9 mouse cellular contexts compared by ENCODE assay signal in genomic region chr8:46936039-46936438, GRCm38 (mm10). TPM values are rescaled to one million over a fixed set of nuclear protein-coding genes. Genes with fewer than 3 reads are reported as not detected.
DNase-seq lines count a peak whose midpoint lies in the region; ATAC-seq and TF ChIP-seq lines count a peak whose summit lies in the region.
"Had no signal": no experiment of that assay in that cellular context is flagged by ENCODE, and none has a peak within 500 bp of the region (broad histone marks: within the 10 kb centered on the region; RNA-seq: fewer than 3 reads in every experiment).

No protein-coding gene starts in this region.

- TF ChIP-seq CTCF in thymus, adult 2 months (IDR thresholded peaks at IDR 0.05; ENCODE audit: borderline replicate concordance, control insufficient read depth, extremely low read depth, insufficient read depth, low read length, poor library complexity) = no peak

- 30% methylated on average over 8 of the region's 8 CpGs for WGBS in kidney, embryonic 14.5 days
- 15% methylated on average over 8 of the region's 8 CpGs for WGBS in embryonic facial prominence, embryonic 15.5 days
- WGBS in thymus, adult 2 months = 82% methylated on average over 8 of the region's 8 CpGs

- no peaks in the 10 kb centered on the region for H3K4me1 ChIP-seq in kidney, embryonic 14.5 days (ENCODE audit: control insufficient read depth, insufficient read depth, low read length)
- H3K4me1 ChIP-seq in embryonic facial prominence, embryonic 15.5 days = no peaks in the 10 kb centered on the region; the same call in 1 of the 2 replicates
- peaks cover 3% of the 10 kb centered on the region; the same call in 1 of the 2 replicates for H3K4me1 ChIP-seq in thymus, adult 2 months (replicated peaks; ENCODE audit: control insufficient read depth, insufficient read depth, low read length)

- no peak overlapping the region for H3K4me3 ChIP-seq in kidney, embryonic 14.5 days (ENCODE audit: low read length)
- peak overlapping the region; percentile 18; the same call in 1 of the 2 replicates for H3K4me3 ChIP-seq in embryonic facial prominence, embryonic 15.5 days (replicated peaks)
- no peak overlapping the region for H3K4me3 ChIP-seq in thymus, adult 2 months (ENCODE audit: control insufficient read depth, insufficient read depth, low read length)

- H3K9ac ChIP-seq in kidney, embryonic 14.5 days (ENCODE audit: low read depth, low read length) = peak overlapping the region; percentile 29; the same call in 1 of the 2 replicates
- H3K9ac ChIP-seq in embryonic facial prominence, embryonic 15.5 days = no peak overlapping the region

- TF ChIP-seq POLR2A in thymus, adult 2 months (IDR thresholded peaks at IDR 0.05; ENCODE audit: control insufficient read depth, extremely low read depth, insufficient read depth, low read length, poor library complexity) = no peak

- ATAC-seq in kidney, embryonic 14.5 days (ENCODE audit: low FRiP score, low TSS enrichment) = 0 out of 2 replicates have a peak, but pooled peaks have one; percentile 16
- ATAC-seq in embryonic facial prominence, embryonic 15.5 days (ENCODE audit: insufficient number of reproducible peaks, low FRiP score, low TSS enrichment, low read depth) = no peak
- ATAC-seq in megakaryocyte, adult 5-6 weeks (ENCODE audit: poor library complexity, severe bottlenecking) = no peak

- no peak overlapping the region for H3K4me2 ChIP-seq in kidney, embryonic 14.5 days (replicated peaks; ENCODE audit: low read depth, low read length)
- H3K4me2 ChIP-seq in embryonic facial prominence, embryonic 15.5 days (replicated peaks) = peak overlapping the region; percentile 37

- no peaks in the 10 kb centered on the region for H3K27me3 ChIP-seq in kidney, embryonic 14.5 days (ENCODE audit: control insufficient read depth, insufficient read depth, low read length)
- no peaks in the 10 kb centered on the region for H3K27me3 ChIP-seq in embryonic facial prominence, embryonic 15.5 days
- H3K27me3 ChIP-seq in thymus, adult 2 months (ENCODE audit: control insufficient read depth, insufficient read depth, low read length) = no peaks in the 10 kb centered on the region

- no peak for DNase-seq in kidney, adult 8-10 months
- DNase-seq in Muller cell, postnatal 12 days (ENCODE audit: inconsistent ontology term) = peak; percentile 51
- DNase-seq in layer of hippocampus, postnatal 14 days (ENCODE audit: low spot score in 2 of 2) = peak; percentile 28 to 62
- DNase-seq in thymus, adult 2 months = no peak
- no peak for DNase-seq in ovary, postnatal 36 days (ENCODE audit: low spot score)

- no peaks in the 10 kb centered on the region for H3K36me3 ChIP-seq in kidney, embryonic 14.5 days (ENCODE audit: control insufficient read depth, insufficient read depth, low read length)
- no peaks in the 10 kb centered on the region for H3K36me3 ChIP-seq in embryonic facial prominence, embryonic 15.5 days
- no peaks in the 10 kb centered on the region for H3K36me3 ChIP-seq in thymus, adult 2 months (ENCODE audit: control insufficient read depth, insufficient read depth, low read length)

- no peaks in the 10 kb centered on the region for H3K9me3 ChIP-seq in kidney, embryonic 14.5 days (ENCODE audit: control insufficient read depth, low read length)
- H3K9me3 ChIP-seq in embryonic facial prominence, embryonic 15.5 days (replicated peaks) = no peaks in the 10 kb centered on the region

- no peak overlapping the region for H3K27ac ChIP-seq in kidney, embryonic 14.5 days (ENCODE audit: low read depth, low read length)
- H3K27ac ChIP-seq in embryonic facial prominence, embryonic 15.5 days (replicated peaks) = no peak overlapping the region
- no peak overlapping the region for H3K27ac ChIP-seq in thymus, adult 2 months (ENCODE audit: control insufficient read depth, insufficient read depth, low read length)

RNA-seq across cellular contexts. Expression of gene Enpp6, which starts 50.6 kb away (rescaled TPM):
- polyA plus RNA-seq in kidney, embryonic 14.5 days (2014; fragmentation: Nextera tagmentation; extraction: Ambion mirVana) = 0.57 and 1.5 TPM in 2 replicates
- polyA plus RNA-seq in embryonic facial prominence, embryonic 15.5 days (2015; fragmentation: Nextera tagmentation; extraction: Ambion mirVana) = 3.1 and 3.9 TPM in 2 replicates
- 10 to 100 TPM; 28.9 to 29.2 TPM for total RNA-seq in layer of hippocampus, postnatal 14 days (2021)
- not detected in 2 replicates for total RNA-seq in megakaryocyte, adult 5-6 weeks (2015)
- total RNA-seq in megakaryocyte, adult 5-6 weeks (2017) = 0.20 TPM in 1 of 2 replicates, not detected in the other
- polyA plus RNA-seq in thymus, adult 2 months (2012; rRNA removed) = 0.29 and 1.3 TPM in 2 replicates
- total RNA-seq: neutrophil, adult 5-6 weeks had no signal

Comparison
In these comparisons a context has a peak if more than half of its experiments do, and no peak if none do; other contexts are left out.
1. DNase-seq: peak in Muller cell, postnatal 12 days (single experiment) and layer of hippocampus, postnatal 14 days (2 of 2); none in kidney, adult 8-10 months (0 of 2), thymus, adult 2 months (single experiment) and ovary, postnatal 36 days (single experiment).